Mouse (Mus musculus) gonadal fat pad, adult 2 months (tissue): ENCODE measurements around the gene Edem1. TPM values are rescaled to one million over a fixed set of nuclear protein-coding genes. Genes with fewer than 3 reads are reported as not detected.
A peak's percentile ranks its signal among the peaks of the same experiment; 100 is the strongest.

Source experiments
- DNase-seq: peaks from one replicate; pipeline ENCODE4 v3.0.0-alpha.2; 2012; ENCODE audit warnings: low read depth
- polyA plus RNA-seq: library from polyadenylated mRNA; depleted of rRNA; stranded (reverse); fragments of >200 nt; gene quantifications from 2 replicates; pipeline ENCODE4 v1.2.3, GENCODE M21; 2012; rRNA removed

The Edem1 gene
- 26.8 and 28.5 TPM in 2 replicates for polyA plus RNA-seq

DNA sequence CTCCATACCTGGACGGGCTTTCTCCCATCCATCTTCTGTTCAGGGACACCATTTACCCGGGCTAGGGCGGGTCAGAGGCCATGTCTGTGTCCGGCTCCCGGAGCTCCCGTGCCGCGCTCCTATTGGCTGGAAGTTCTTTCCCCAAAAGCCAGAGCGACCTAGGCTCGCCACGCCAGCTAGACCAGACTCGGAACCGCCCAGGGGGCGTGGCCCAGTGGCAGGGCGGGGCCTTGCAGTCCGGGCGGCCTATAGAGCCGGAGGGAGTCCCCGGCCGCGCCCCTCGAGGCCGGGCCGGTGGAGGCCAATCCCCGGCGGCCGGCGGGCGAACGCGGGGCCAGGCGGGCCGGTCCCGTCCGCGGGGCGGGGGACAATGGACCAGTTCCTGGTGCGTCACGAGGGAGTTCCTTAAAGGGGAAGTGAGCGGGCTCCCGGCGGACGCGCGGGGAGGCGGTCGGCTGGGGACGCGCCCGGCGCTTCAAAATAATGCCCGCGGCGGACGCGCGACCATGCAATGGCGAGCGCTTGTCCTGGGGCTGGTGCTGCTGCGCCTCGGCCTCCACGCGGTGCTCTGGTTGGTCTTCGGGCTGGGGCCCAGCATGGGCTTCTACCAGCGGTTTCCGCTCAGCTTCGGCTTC is at the start of gene Edem1:
Gene Edem1 (plus strand): TSS at position 408 of the 635 bp plus-strand sequence.
- peak; percentile 52 for DNase-seq

DNA sequence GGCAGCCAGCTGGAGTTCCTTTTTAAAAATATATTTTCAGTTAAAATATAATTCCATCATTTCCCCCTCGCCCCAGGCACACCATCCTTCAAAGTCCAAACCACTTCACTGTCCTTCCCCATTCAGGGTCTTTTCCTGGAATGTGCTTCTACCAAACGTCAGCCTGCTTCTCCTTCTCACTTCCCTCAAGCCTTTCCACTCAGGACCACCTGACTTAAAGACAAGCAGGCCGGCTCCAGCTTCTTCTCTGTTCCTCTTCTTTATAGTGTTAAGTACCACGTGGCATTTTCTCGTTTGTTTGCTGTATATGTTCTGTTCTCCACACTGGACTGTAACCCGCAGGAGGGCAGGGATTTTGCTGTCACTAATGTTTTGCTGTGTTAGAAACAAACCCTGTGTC is 46.6 kb upstream of the Edem1 start:
- no peak for DNase-seq

DNA sequence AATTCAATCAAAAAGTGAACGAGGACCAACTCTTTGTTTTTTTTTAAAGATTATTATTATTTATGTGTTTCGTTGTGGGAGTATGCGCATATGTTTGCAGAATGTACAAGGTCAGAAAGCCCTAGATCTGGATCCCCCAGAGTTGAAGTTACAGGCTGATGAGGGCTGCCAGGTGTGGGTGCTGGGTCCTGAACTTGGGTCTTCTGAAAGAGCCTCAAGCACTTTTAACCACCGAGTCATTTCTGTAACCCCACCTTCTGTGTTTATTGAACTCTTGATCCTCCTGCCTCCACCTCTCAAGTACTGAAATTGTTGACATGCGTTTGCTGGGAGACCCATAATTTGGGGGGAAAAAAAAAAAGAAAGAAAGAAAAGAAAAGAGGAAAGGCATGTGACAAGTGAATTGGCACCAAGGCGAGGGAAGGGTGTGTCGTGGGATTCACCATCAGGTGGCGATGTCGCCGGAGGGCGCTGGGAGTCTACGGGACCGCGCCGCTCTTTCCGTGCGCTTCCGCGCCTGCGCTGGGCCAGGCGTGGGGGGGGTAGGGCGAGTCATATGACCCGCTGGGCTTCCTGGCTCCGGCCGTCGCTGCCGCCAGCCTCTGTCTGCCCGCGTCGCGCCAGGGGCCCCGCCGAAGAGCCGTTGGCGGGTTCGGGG is 45.8 kb upstream of the Edem1 start, which contains the start of gene Arl8b:
Gene Arl8b (plus strand): TSS at position 574 of the 658 bp plus-strand sequence.
- DNase-seq = no peak

DNA sequence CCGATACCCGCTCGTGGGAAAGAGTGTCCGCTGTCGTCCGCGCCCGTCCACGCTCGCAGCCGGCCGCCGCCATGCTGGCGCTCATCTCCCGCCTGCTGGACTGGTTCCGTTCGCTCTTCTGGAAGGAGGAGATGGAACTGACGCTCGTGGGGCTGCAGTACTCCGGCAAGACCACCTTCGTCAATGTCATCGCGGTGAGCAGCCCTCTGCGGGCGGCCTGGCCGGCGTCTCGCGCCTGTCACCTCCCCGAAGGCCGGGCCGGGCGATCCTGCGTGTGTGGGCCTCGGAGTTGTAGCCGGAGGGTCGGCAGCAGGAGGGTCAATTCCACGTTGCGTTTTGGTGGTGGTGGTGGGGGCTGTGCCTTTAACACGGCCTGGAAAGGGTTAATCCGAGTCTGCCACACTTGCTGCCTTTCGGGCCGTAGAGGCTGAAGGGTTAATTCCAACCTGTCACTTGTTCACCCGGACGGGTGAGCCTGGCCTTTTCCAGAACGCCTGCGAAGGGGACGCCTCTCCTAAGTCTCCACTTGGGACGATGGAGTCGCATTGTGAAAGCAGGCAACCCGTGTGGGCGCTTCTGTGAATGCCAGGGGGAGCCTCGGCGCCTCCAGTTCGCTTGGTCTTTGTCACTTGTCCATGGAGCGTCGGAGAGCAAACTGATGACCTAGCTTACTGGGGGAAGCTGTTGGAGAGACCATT is 45.1 kb upstream of the Edem1 start:
- no peak for DNase-seq

DNA sequence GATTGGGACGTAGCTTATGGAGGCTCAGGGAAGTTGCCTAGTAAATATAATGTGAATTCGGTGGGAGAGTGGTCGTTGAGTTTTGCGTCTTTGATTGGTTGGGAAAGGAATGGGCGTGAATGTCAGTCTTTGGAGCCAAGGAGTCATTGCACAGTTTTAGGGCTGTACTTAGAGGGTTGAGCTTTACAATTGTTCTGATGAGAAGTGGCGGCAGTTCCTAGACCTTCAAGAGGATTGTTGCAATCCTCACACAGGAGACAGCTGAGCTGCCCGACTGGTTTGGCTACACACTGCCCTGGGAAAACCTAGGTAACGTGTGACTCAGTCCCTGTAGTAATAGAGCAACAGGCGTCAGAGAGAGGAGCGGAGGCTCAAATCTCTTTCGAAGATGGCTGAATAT is 44.4 kb upstream of the Edem1 start:
- no peak for DNase-seq

DNA sequence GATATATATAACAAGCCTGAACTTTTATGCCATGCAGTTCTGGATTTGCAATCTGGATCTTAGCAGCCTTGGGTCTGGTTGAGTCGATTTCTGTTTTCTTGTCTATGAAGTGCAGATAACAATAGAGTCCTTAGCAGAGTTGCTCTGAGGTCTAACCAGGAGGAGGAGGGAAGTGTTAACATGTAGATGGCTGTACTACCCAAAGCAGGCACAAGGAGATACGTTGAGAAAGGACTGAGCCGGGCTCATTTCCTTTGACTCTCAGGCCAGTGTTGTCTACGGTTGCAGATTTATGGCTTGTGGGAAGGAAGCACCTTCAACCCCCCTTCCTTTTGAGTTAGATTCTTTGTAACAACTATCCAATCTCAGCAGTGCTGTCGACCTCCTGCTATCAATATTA is 43.6 kb upstream of the Edem1 start:
- no peak for DNase-seq

DNA sequence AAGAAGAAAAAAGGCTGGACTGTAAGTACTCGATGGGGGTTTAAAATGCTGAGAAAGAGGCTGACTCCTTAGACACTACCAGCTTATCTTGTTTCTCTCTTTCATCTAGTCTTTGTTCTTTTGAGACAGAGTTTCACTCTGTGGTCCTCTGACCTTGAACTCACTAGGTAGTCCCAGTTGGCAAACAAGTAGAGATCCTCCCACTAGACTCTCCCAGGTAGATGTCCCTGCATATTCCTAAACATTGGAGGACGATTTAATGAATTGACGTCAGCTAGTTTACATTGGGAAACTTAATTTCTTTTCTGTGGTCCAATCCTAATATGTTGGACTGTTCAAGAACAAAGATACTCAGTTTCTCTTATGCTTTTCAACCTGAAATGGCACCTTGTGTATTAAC is 42.9 kb upstream of the Edem1 start:
- no peak for DNase-seq

DNA sequence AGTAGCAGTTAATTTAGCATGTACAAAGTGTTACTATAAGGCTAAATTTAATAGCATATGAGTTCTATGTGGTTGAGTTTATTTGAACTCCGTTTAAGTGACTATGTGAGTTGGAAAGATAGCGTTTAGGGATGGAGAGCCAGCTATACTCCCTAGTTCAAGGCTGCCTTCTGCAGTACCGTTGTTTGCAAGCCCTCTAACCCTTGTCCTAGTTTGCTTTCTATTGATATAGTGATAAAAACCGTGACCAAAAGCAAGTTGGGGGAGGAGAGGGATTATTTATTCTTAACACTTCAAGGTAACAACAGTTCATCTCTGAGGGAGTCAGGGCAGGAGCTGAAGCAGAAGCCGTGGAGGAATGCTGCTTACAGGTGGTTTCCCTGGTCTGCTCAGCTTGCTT is 36.9 kb upstream of the Edem1 start:
- DNase-seq = no peak

DNA sequence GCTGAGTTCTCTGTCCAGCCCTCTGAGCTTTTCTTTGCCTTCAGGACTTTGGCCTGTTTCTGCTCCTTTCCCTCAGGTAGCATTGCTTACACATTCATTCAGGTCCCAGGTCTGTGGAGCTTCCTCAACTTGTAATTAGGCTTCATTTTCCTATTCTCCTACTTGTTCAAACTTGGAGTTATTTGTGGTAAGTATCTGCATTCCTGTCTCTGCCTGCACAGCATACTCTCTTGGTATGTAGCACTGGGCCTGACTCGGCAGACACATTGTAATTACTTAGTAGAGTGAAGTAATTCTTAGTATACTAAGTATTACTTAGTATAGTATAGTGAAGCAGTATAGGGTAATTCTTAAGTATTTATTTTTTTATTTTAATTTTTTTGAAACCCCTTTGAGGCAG is 32.5 kb upstream of the Edem1 start:
- no peak for DNase-seq

DNA sequence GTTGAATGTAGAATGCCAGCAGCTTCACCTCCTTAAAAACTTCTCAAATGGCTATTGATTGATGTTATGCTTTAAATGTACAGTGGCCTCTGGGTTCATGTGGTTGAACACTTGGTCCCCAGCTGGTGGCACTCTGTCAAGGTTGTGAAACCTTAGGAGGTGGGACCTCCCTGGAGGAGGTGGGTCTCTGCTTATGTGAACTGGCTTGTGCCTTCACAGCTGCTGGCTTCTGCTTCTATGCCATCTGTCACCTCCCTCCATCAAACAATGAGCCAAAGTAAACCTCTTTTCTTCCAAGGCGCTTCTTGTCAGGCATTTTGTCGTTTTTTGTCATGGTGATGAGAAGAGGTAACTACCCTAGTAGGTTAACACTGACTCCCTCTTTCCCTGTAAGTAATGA is 31.7 kb upstream of the Edem1 start:
- no peak for DNase-seq

DNA sequence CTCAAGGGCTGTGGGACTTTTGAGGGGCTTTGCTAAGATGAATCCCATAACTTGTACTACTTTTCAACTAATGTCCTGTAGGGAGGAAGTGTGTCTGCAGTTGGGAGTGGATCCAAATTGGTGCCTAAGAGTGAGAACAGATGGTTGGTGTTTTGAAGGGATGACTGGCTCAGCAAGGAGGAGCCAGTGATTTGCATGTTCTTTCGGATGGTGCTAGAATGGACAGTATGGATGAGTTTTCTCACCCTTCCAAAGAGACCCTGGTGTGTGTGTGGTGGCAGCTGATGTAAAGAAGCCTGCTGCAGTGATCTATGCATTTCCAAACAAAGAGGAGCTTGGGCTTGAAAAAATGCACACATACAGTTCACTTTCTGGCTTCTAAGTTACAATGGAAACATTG is 23.2 kb upstream of the Edem1 start:
- DNase-seq = no peak

DNA sequence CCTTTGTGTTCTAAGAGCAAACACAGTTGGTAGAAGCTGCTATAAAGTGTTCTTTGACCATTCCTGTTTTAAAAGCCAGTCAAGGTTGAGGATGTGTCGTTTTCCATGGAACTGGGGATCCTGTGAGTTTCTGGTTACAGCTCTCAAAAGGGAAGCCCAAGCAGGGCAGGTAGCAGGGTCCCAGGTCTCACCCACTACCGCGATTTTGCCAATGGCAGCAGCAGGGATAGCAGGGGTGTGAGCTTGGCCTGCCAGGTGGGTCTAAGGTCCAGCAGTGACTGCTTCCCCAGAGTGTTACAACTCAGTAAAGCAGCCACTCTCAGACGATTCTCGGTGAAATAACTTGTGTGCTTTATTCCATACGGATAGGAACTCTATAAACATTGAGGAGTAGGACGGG is 22.6 kb upstream of the Edem1 start:
- DNase-seq = no peak

DNA sequence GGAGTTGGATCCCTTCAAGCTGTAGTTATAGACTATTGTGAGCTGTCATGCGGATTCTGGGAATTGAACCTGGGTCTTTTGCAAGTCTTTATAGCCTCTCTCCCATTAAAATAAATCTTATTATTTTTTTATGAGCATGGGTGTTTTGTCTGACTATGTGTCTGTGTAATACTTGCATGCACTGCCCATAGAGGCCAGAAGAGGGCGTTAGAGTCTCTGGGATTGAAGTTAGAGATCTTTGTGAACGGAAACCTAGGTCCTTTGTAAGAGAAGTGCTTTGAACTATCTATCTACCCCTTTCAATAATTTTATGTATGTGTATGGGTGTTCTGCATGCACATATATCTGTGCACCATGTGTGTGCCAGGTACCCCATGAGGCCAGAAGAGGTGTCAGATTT is 21.0 kb upstream of the Edem1 start:
- no peak for DNase-seq

DNA sequence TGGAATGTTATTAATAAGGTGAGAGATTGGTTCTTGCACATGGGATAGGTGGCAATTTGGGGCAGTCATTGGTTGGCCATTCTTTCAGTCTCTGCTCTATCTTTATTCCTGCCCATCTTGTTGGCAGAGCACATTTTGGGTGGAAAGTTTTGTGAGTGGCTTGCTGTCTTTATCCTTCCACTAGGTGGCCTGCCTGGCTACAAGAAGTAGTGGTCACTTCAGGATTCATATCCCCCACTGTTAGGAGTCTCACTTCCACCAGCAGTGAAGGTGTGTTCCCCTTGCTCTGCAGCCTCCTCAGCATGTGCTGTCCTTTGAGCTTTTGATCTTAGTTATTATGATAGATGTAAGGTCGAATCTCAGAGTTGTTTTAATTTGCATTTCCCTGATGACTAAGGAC is 19.7 kb upstream of the Edem1 start:
- no peak for DNase-seq

DNA sequence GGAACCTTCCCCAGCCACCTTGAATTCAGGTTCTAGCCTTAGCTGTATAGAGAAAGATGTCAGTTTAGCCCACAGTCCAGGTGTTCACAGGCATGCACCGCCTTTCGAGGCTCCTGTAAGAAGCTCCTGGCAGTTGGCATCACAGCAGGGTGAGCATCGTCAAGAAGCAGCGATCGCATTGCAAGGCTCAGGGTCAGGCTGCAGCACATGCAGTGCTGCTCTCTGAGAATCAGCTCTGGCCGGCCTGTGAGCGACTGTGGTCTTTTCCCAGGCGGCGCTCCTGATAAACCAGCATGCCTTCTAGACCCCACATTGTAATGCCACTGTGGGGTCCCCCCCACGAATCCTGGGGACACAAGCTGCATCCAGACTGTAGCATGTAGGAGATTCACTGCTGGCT is 18.2 kb upstream of the Edem1 start:
- no peak for DNase-seq

DNA sequence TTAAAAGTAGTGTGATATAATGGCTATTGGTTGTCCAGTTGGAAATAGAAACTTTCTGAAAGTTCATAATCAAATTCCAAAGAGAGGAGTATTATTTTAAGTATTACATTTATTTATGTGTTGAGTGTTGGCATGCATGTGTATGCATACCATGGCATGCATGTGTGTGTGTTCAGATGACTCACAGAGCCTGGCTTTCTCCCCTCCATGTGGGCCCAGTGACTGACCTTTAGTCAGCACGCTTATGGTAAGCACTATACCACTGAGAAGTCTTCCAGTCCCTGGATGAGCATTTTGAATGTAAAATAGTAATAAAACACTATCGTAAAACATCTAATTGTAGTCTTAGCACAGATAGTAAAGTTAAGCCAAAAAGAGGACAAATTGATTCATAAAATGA is 16.3 kb upstream of the Edem1 start:
- DNase-seq = no peak

DNA sequence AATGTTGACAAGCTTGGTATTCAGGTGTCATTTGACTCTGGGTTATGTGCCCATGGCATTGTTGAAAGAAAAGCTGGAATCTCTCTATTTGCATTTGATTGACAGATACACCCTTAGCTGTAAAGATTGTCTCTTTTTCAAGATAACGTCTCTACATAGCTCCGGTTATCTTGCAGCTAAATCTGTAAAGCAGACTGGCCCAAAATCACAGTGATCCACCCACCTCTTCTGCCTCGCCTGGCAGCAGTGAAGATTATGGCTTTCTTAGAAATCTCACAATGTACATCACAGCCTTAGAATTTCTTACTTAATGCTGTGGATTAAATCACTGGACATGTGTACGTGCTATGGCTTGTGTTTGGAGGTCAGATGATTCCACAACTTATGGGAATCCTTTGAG is 10.9 kb upstream of the Edem1 start:
- DNase-seq = no peak

DNA sequence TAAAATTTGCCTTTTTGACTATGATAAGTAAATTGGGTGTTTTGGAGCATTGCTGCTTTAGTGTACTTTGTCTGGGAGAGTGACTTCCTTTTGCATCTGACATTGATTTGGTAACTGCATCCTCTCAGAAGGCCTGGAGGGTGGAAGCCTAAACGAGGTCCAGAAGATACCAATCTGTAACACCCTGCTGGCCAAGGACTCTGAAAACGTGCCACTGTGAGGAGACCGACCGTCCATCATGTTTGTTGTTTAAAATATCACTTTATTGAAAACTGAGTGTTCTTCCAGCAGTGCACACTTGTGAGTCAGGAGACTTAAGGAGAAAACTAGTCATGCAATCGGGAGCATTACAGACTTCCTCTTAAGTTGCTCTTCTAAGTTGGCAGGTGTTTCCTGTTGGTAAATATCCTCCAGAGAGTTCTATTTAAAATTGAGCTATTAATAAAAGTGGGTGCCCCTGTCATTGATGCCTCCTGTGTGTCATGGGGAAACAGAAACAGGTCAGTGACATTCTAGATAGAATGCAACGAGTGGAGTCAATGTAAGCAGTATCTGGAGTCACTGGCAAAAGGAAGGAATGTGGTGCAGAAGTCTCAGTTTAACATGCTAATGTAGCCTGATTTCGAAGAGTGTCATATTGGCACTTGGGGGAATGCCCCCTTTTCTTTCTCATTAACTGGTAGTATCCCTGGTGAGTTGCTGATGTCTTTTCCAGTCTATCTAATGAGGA is 3.5 kb upstream of the Edem1 start:
- DNase-seq = no peak

DNA sequence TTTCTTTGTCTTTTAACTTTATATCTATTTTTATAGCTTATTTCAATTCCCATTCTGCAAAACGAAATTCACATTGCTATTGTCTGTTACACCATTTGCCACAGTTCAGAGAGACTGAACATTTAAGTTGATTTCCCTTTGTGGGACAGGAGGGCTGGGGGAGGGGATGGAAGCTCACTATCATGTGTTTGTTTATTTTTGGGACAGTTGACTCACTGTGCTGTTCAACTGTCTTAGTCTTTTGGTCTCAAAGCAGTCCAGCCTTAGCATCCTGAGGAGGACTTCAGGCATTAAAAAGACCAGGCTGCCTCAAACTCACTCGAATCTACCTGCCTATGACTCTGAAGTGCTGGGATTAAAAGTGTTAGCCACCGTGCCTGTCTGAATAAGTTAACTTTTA is 2.4 kb upstream of the Edem1 start:
- DNase-seq = no peak

DNA sequence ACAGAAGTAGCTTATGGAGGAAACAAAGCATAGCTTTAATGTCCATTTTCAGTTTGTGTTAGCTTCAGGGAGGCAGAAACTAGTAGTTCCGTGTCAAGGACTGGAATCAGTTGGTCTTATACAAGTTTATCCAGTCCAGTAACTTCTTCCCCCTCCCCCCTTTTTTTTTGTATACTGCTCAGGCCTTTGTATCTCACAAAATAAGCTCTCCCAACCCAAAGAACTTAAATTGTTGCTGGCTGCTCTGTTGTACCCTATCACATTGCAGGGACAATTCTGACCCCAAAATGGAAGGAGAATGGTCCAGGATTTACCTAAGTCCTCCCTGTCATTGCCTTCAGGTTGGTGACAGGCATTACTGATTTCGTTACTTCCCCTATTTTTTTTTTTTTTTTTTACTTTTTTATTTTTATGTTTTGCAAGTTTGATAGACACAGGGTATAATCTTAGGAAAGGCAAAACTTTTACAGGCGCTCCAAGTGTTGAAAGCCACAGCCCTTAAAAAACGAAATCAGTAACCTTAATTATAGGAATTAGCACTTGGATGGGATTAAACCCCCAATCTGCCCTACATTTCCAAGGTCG is 1.0 kb upstream of the Edem1 start:
- no peak for DNase-seq

DNA sequence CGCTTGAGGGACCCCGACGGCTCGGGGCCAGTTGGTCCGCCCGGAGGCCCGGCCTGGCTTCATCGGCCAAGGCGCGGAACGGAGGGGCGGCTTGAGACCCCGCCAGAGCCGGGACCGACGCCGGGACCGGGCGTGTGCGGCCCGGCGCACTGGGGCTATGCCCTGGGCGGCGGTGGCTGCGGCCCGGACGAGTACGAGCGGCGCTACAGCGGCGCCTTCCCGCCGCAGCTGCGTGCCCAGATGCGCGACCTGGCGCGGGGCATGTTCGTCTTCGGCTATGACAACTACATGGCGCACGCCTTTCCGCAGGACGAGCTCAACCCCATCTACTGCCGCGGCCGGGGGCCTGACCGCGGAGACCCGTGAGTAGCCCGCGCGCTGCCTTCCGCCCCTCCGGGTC is 431 bp downstream of the Edem1 start:
- no peak for DNase-seq
